Mouse (Mus musculus) forebrain, embryonic 16.5 days (tissue): ENCODE data around the gene Rasl10a. TPM values are rescaled to one million over a fixed set of nuclear protein-coding genes. Genes with fewer than 3 reads are reported as not detected.

ENCODE experiments used
- ATAC-seq: fragments of 200-750 bp; cut with Nextera tagmentation; 2 replicates; pipeline ENCODE4 v1.8.0; 2017; ENCODE audit warnings: mild to moderate bottlenecking, moderate library complexity
- H3K27ac ChIP-seq: fragments of 300-500 bp; sonication (generic); 2 replicates; pipeline ENCODE4 v1.5.1; 2014; ENCODE audit warnings: low read length, control low read depth
- H3K27me3 ChIP-seq: fragments of 300-500 bp; sonication (generic); replicated peaks from 2 replicates; pipeline ENCODE4 v1.6.1; 2014; ENCODE audit warnings: low read length; ENCODE audit not compliant: control insufficient read depth, insufficient read depth
- H3K36me3 ChIP-seq: fragments of 300-500 bp; sonication (generic); 2 replicates; pipeline ENCODE4 v1.6.1; 2014; ENCODE audit not compliant: control insufficient read depth, insufficient read depth
- H3K4me1 ChIP-seq: fragments of 300-500 bp; sonication (generic); replicated peaks from 2 replicates; pipeline ENCODE4 v1.6.1; 2014; ENCODE audit warnings: low read length; ENCODE audit not compliant: control insufficient read depth, insufficient read depth
- H3K4me2 ChIP-seq: fragments of 300-500 bp; sonication (generic); 2 replicates; pipeline ENCODE4 v1.6.1; 2014; ENCODE audit warnings: mild to moderate bottlenecking, low read length, control low read depth
- H3K4me3 ChIP-seq: fragments of 300-500 bp; sonication (generic); replicated peaks from 2 replicates; pipeline ENCODE4 v1.5.1; 2014; ENCODE audit warnings: mild to moderate bottlenecking, low read length, control low read depth
- H3K9ac ChIP-seq: fragments of 300-500 bp; sonication (generic); replicated peaks from 2 replicates; pipeline ENCODE4 v1.6.1; 2014; ENCODE audit warnings: low read depth, low read length, control low read depth
- H3K9me3 ChIP-seq: fragments of 300-500 bp; sonication (generic); 2 replicates; pipeline ENCODE4 v1.6.1; 2016; ENCODE audit warnings: low read length; ENCODE audit not compliant: control insufficient read depth
- WGBS: fragments of 180-500 bp; shearing (Covaris S2); extraction: QIAGEN DNeasy Blood & Tissue Kit; methylation state at CpG from one replicate; pipeline ENCODE4 v1.1.7; 2014; 5-methylcytosine and 5-hydroxymethylcytosine counted together
- polyA plus RNA-seq: library from polyadenylated mRNA; unstranded; fragments of >200 nt; fragmentation: Nextera tagmentation; extraction: Ambion mirVana; gene quantifications from 2 replicates; pipeline ENCODE4 v1.2.1, GENCODE M21; 2015

Rasl10a gene
- polyA plus RNA-seq, 1 experiment from 2014 or later: 0.76 TPM

GRCm38 (mm10) chr11:5046321-5046926 lies 11.5 kb upstream of the Rasl10a start:
- 0 out of 2 replicates have a peak, but pooled peaks cover 5% of the 10 kb centered on the region for H3K36me3 ChIP-seq
- no peaks in the 10 kb centered on the region for H3K27me3 ChIP-seq
- no peak overlapping the region for H3K4me2 ChIP-seq
- WGBS: 47% methylated on average over 12 of the region's 12 CpGs
- H3K4me1 ChIP-seq: no peaks in the 10 kb centered on the region
- H3K4me3 ChIP-seq: no peak overlapping the region
- no peak overlapping the region for H3K27ac ChIP-seq
- no peak for ATAC-seq
- H3K9ac ChIP-seq: no peak overlapping the region
- H3K9me3 ChIP-seq: no peaks in the 10 kb centered on the region

GRCm38 (mm10) chr11:5051629-5052028 lies 6.3 kb upstream of the Rasl10a start:
- H3K27me3 ChIP-seq: peaks cover 3% of the 10 kb centered on the region; the same call in 1 of the 2 replicates
- H3K4me3 ChIP-seq: no peak overlapping the region
- H3K4me2 ChIP-seq: no peak overlapping the region
- H3K9ac ChIP-seq: no peak overlapping the region
- 73% methylated on average over 10 of the region's 10 CpGs for WGBS
- no peak overlapping the region for H3K27ac ChIP-seq
- H3K4me1 ChIP-seq: peaks cover 6% of the 10 kb centered on the region
- ATAC-seq: no peak
- H3K9me3 ChIP-seq: no peaks in the 10 kb centered on the region
- H3K36me3 ChIP-seq: no peaks in the 10 kb centered on the region

GRCm38 (mm10) chr11:5052200-5052854 lies 5.6 kb upstream of the Rasl10a start:
- Histone ChIP-seq H3K27me3 (peaks cover 9% of the 10 kb centered on the region; the same call in 1 of the 2 replicates), H3K4me1 (peaks cover 9% of the 10 kb centered on the region), H3K9me3 (no peaks in the 10 kb centered on the region), H3K4me3 (no peak overlapping the region), H3K4me2 (no peak overlapping the region), H3K36me3 (no peaks in the 10 kb centered on the region), H3K27ac (no peak overlapping the region), H3K9ac (no peak overlapping the region)
- WGBS: 71% methylated on average over 10 of the region's 10 CpGs
- ATAC-seq: no peak

- ATAC-seq: no peak
- 92% methylated on average over 14 of the region's 14 CpGs for WGBS
- no peak overlapping the region for H3K9ac ChIP-seq
- no peaks in the 10 kb centered on the region for H3K9me3 ChIP-seq
- H3K4me1 ChIP-seq: peaks cover 18% of the 10 kb centered on the region
- peaks cover 22% of the 10 kb centered on the region for H3K27me3 ChIP-seq
- H3K36me3 ChIP-seq: no peaks in the 10 kb centered on the region
- H3K4me3 ChIP-seq: no peak overlapping the region
- H3K4me2 ChIP-seq: no peak overlapping the region
- H3K27ac ChIP-seq: no peak overlapping the region
Observed at GRCm38 (mm10) chr11:5054151-5054550, 3.8 kb upstream of the Rasl10a start.

GRCm38 (mm10) chr11:5054874-5055273 lies 3.1 kb upstream of the Rasl10a start:
- H3K4me3 ChIP-seq: no peak overlapping the region
- no peaks in the 10 kb centered on the region for H3K9me3 ChIP-seq
- WGBS: 68% methylated on average over 6 of the region's 6 CpGs
- H3K4me2 ChIP-seq: no peak overlapping the region
- no peak overlapping the region for H3K27ac ChIP-seq
- no peaks in the 10 kb centered on the region for H3K36me3 ChIP-seq
- H3K9ac ChIP-seq: no peak overlapping the region
- no peak for ATAC-seq
- peaks cover 29% of the 10 kb centered on the region for H3K27me3 ChIP-seq
- H3K4me1 ChIP-seq: peaks cover 18% of the 10 kb centered on the region

GRCm38 (mm10) chr11:5055945-5056938 lies 1.7 kb upstream of the Rasl10a start:
- ATAC-seq: no peak
- Histone ChIP-seq H3K36me3 (no peaks in the 10 kb centered on the region), H3K27me3 (peaks cover 43% of the 10 kb centered on the region), H3K27ac (no peak overlapping the region), H3K4me1 (peaks cover 22% of the 10 kb centered on the region), H3K9ac (no peak overlapping the region), H3K4me3 (no peak overlapping the region), H3K9me3 (no peaks in the 10 kb centered on the region), H3K4me2 (no peak overlapping the region)
- WGBS: 21% methylated on average over 23 of the region's 23 CpGs

- H3K36me3 ChIP-seq: no peaks in the 10 kb centered on the region
- H3K4me3 ChIP-seq: no peak overlapping the region
- peaks cover 31% of the 10 kb centered on the region for H3K4me1 ChIP-seq
- no peak overlapping the region for H3K9ac ChIP-seq
- H3K4me2 ChIP-seq: no peak overlapping the region
- H3K27ac ChIP-seq: no peak overlapping the region
- H3K27me3 ChIP-seq: peaks cover 46% of the 10 kb centered on the region
- WGBS: 57% methylated on average over 8 of the region's 8 CpGs
- no peaks in the 10 kb centered on the region for H3K9me3 ChIP-seq
- ATAC-seq: no peak
Observed at GRCm38 (mm10) chr11:5057064-5057463, 864 bp upstream of the Rasl10a start.

GRCm38 (mm10) chr11:5057541-5057855 lies 430 bp upstream of the Rasl10a start:
- Histone ChIP-seq H3K27ac (no peak overlapping the region), H3K4me2 (peak overlapping the region; percentile 87), H3K36me3 (no peaks in the 10 kb centered on the region), H3K4me1 (peaks cover 35% of the 10 kb centered on the region), H3K9ac (no peak overlapping the region; the same call in 1 of the 2 replicates), H3K9me3 (no peaks in the 10 kb centered on the region), H3K4me3 (peak overlapping the region; percentile 52), H3K27me3 (peaks cover 49% of the 10 kb centered on the region)
- 16% methylated on average over 8 of the region's 8 CpGs for WGBS
- ATAC-seq: no peak

- Histone ChIP-seq H3K9ac (no peak overlapping the region), H3K4me1 (peaks cover 48% of the 10 kb centered on the region), H3K36me3 (no peaks in the 10 kb centered on the region), H3K4me2 (no peak overlapping the region), H3K27ac (no peak overlapping the region), H3K9me3 (no peaks in the 10 kb centered on the region), H3K4me3 (no peak overlapping the region), H3K27me3 (peaks cover 61% of the 10 kb centered on the region)
- 40% methylated on average over 9 of the region's 9 CpGs for WGBS
- no peak for ATAC-seq
Observed at GRCm38 (mm10) chr11:5058783-5059182, 855 bp downstream of the Rasl10a start.
